Mouse (Mus musculus): Measurements from ENCODE around the gene Spint4. TPM values are rescaled to one million over a fixed set of nuclear protein-coding genes. Genes with fewer than 3 reads are reported as not detected.

Spint4 gene
- not detected for polyA plus RNA-seq (2014; fragmentation: Illumina TruSeq; extraction: RNeasy Lipid Tissue Mini Kit (QIAGEN cat#74804); ENCODE audit: low read depth, low replicate concordance)

DNA sequence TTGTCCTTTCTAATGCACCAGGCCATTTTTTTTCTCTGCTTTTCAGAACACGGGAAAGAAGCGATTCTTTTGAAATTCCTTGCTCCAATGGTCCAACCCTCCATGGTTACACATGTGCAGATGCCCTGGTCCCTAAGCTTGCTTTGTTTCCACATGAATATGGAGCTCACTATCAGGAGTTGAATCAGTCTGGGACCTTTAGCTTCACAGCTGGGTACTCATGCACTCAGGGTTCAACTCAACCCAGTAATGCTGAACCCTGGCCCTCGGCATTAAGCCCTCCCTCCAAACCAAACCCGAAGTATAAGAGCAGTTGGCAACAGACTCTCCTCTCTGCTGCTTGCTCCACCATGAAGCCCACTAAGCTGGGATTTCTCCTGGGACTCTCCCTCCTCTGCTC lies at the start of gene Spint4:
TSS of gene Spint4 (plus strand) at position 301 of the 400 bp plus-strand sequence.

DNA sequence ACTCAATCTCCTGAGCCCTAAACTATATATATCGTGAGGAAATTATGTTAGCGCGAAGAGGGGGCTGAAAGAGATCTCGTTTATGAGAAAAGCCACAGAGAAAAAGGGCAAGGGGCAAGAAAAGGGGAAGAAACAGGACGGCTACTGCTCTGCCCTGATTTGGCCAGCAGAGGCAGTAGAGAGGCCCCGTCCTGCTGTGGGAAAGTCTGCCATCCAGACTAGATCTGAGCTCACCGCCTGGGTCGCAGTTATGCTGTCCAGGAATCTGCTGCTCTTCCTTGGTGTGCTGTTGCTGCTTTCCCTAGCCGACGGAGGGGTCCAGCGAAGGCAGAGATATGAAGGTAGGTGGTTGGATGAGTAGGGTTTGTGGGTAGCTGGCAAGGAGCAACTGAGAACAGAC lies 42.4 kb upstream of the Spint4 start, which contains the start of gene Wfdc10:
TSS of gene Wfdc10 (plus strand) at position 189 of the 400 bp plus-strand sequence.

DNA sequence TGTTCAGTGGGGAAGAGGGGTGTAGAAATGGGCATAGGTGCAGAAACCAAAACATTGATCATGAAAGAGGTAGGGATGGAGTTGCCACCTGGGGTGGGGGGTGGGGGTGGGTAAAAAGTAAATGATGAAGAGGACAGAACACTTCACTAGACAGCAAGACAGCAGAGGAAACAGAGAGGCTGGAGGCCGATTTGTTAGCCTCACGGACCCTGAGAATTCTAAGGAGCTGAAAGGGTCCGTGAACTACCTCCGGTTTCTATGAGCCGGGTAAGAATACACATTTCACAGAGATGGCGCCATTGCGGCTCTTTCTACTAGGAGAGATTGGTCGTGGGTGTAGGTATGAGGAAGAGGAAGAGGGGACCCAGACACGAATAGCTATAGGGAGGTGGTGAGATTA lies 41.8 kb upstream of the Spint4 start, which contains the start of gene Wfdc9:
TSS of gene Wfdc9 (minus strand) at position 101 of the 400 bp plus-strand sequence.

DNA sequence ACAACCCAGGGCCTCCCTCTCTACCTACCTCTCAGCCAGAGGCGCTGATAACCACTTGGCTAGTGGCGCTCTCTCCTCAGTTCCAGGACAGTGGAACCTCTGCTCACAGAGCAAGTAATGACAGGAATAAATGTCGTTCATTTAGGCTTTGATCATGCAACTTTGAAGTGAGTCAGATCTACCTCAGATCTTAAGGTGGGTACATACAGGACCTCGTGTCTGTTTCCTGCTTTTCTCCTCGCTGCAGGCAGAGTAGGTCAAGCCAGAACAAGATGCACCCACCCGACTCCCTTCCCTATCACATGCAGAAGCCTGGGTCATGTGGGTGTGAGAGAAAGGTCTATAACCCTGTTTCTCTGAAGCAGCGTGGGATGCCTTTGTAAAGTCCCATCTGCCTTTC lies 24.3 kb upstream of the Spint4 start, which contains the start of gene Wfdc11:
TSS of gene Wfdc11 (minus strand) at position 101 of the 400 bp plus-strand sequence.

DNA sequence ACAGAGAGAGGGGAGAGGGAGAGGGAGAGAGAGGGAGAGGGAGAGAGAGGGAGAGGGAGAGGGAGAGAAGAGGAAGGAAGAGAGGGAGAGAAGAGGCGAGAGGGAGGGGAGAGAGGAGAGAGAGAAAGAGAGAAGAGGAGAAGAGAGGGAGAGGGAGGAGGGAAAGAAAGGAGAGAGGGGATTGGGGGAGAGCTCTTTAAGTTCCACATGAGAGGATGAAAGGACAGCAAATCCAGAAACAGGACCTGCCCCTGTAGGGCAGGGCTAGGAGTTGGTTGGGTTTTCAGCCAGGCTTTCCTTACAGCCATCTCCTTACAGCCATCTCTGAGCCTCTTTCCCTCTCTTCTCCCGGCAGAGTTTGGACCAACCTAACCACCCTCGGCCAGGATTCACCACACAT lies 13.5 kb upstream of the Spint4 start, which contains the start of gene Wfdc13:
TSS of gene Wfdc13 (plus strand) at position 301 of the 400 bp plus-strand sequence.

DNA sequence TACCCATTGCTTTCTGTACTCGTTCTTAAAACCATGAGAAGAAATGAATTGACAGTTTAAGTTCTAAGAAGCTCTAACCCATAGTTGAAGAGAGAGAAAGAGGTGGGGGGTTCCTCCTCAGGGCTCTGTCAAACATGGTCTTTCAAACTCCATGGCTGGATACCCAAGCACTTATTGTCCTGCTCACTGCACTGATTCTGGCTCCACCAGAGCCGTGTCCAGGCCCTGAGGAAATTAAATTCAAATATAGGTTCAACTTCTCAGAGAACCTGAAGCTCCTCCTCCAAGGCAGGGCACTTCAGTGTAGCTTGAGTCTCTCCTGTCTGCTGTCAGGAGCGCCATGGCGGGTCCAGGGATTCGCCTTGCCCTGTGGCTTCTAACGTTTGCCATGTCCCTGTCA lies 16.7 kb downstream of the Spint4 start, which contains the start of gene Spint5:
TSS of gene Spint5 (plus strand) at position 301 of the 400 bp plus-strand sequence.

DNA sequence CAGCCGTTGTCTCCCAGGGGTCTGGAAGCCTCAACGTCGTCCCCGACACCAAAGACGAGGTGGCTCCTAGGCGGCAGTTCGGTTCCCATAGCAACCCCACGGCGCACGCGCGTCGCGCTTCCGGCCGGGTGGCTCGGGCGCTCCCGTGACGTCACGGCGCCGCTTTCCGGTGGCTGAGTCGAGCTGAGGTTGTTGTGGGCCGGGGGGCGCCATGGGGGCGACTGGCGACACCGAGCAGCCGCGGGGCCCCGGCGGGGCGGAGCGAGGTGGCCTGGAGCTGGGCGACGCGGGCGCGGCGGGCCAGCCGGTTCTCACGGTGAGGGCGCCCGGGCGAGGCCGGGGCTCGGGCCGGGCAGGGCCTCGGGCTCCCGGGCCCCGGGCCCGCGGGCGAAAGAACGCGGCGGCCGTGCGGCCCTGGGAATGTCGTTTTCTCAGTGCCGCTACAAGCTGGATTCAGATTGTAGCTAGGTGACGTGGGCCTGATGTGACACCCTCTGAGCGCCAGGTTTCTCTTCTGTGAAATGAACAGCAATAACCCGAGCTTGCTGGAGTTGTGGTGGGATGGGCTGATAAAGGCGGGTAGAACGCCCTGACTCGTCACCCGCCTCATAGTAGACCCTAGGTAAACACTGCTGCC lies 47.7 kb downstream of the Spint4 start, which contains the start of the genes Wfdc3 and Dnttip1:
TSS of gene Wfdc3 (minus strand) at position 89 of the 637 bp plus-strand sequence.
TSS of gene Dnttip1 (plus strand) at position 141 of the 637 bp plus-strand sequence.

Other genes starting within 250 kb of the Spint4 start
- gene Sys1, start 241.5 kb upstream of the Spint4 start, polyA plus RNA-seq (2014; fragmentation: Illumina TruSeq; extraction: RNeasy Lipid Tissue Mini Kit (QIAGEN cat#74804); ENCODE audit: low read depth, low replicate concordance): 7.6 TPM
- gene Gm20458, start 237.5 kb upstream of the Spint4 start, polyA plus RNA-seq (2014; fragmentation: Illumina TruSeq; extraction: RNeasy Lipid Tissue Mini Kit (QIAGEN cat#74804); ENCODE audit: low read depth, low replicate concordance): not detected
- gene Trp53tg5, start 224.8 kb upstream of the Spint4 start, polyA plus RNA-seq (2014; fragmentation: Illumina TruSeq; extraction: RNeasy Lipid Tissue Mini Kit (QIAGEN cat#74804); ENCODE audit: low read depth, low replicate concordance): not detected
- gene Dbndd2, start 212.4 kb upstream of the Spint4 start, polyA plus RNA-seq (2014; fragmentation: Illumina TruSeq; extraction: RNeasy Lipid Tissue Mini Kit (QIAGEN cat#74804); ENCODE audit: low read depth, low replicate concordance): 3.4 TPM
- gene Pigt, start 201.0 kb upstream of the Spint4 start, polyA plus RNA-seq (2014; fragmentation: Illumina TruSeq; extraction: RNeasy Lipid Tissue Mini Kit (QIAGEN cat#74804); ENCODE audit: low read depth, low replicate concordance): 7.0 TPM
- gene Wfdc2, start 136.1 kb upstream of the Spint4 start, polyA plus RNA-seq (2014; fragmentation: Illumina TruSeq; extraction: RNeasy Lipid Tissue Mini Kit (QIAGEN cat#74804); ENCODE audit: low read depth, low replicate concordance): not detected
- gene Spint3, start 125.0 kb upstream of the Spint4 start, polyA plus RNA-seq (2014; fragmentation: Illumina TruSeq; extraction: RNeasy Lipid Tissue Mini Kit (QIAGEN cat#74804); ENCODE audit: low read depth, low replicate concordance): not detected
- not detected for gene Wfdc6a, start 113.1 kb upstream of the Spint4 start, polyA plus RNA-seq (2014; fragmentation: Illumina TruSeq; extraction: RNeasy Lipid Tissue Mini Kit (QIAGEN cat#74804); ENCODE audit: low read depth, low replicate concordance)
- gene Eppin, start 104.9 kb upstream of the Spint4 start, polyA plus RNA-seq (2014; fragmentation: Illumina TruSeq; extraction: RNeasy Lipid Tissue Mini Kit (QIAGEN cat#74804); ENCODE audit: low read depth, low replicate concordance): not detected
- not detected for gene Wfdc6b, start 85.0 kb upstream of the Spint4 start, polyA plus RNA-seq (2014; fragmentation: Illumina TruSeq; extraction: RNeasy Lipid Tissue Mini Kit (QIAGEN cat#74804); ENCODE audit: low read depth, low replicate concordance)
- gene Wfdc8, start 84.9 kb upstream of the Spint4 start, polyA plus RNA-seq (2014; fragmentation: Illumina TruSeq; extraction: RNeasy Lipid Tissue Mini Kit (QIAGEN cat#74804); ENCODE audit: low read depth, low replicate concordance): not detected
- not detected for gene Wfdc16, start 59.7 kb upstream of the Spint4 start, polyA plus RNA-seq (2014; fragmentation: Illumina TruSeq; extraction: RNeasy Lipid Tissue Mini Kit (QIAGEN cat#74804); ENCODE audit: low read depth, low replicate concordance)
- gene Wfdc10, start 42.5 kb upstream of the Spint4 start, polyA plus RNA-seq (2014; fragmentation: Illumina TruSeq; extraction: RNeasy Lipid Tissue Mini Kit (QIAGEN cat#74804); ENCODE audit: low read depth, low replicate concordance): not detected
- not detected for gene Wfdc9, start 41.9 kb upstream of the Spint4 start, polyA plus RNA-seq (2014; fragmentation: Illumina TruSeq; extraction: RNeasy Lipid Tissue Mini Kit (QIAGEN cat#74804); ENCODE audit: low read depth, low replicate concordance)
- gene Wfdc11, start 24.4 kb upstream of the Spint4 start, polyA plus RNA-seq (2014; fragmentation: Illumina TruSeq; extraction: RNeasy Lipid Tissue Mini Kit (QIAGEN cat#74804); ENCODE audit: low read depth, low replicate concordance): not detected
- gene Wfdc13, start 13.4 kb upstream of the Spint4 start, polyA plus RNA-seq (2014; fragmentation: Illumina TruSeq; extraction: RNeasy Lipid Tissue Mini Kit (QIAGEN cat#74804); ENCODE audit: low read depth, low replicate concordance): not detected
- gene Spint5, start 16.8 kb downstream of the Spint4 start, polyA plus RNA-seq (2014; fragmentation: Illumina TruSeq; extraction: RNeasy Lipid Tissue Mini Kit (QIAGEN cat#74804); ENCODE audit: low read depth, low replicate concordance): not detected
- gene Wfdc3, start 47.4 kb downstream of the Spint4 start, polyA plus RNA-seq (2014; fragmentation: Illumina TruSeq; extraction: RNeasy Lipid Tissue Mini Kit (QIAGEN cat#74804); ENCODE audit: low read depth, low replicate concordance): 0.35 TPM
- gene Dnttip1, start 47.5 kb downstream of the Spint4 start, polyA plus RNA-seq (2014; fragmentation: Illumina TruSeq; extraction: RNeasy Lipid Tissue Mini Kit (QIAGEN cat#74804); ENCODE audit: low read depth, low replicate concordance): 4.6 TPM
- 2.9 TPM for gene Ube2c, start 71.4 kb downstream of the Spint4 start, polyA plus RNA-seq (2014; fragmentation: Illumina TruSeq; extraction: RNeasy Lipid Tissue Mini Kit (QIAGEN cat#74804); ENCODE audit: low read depth, low replicate concordance)
- gene Tnnc2, start 81.5 kb downstream of the Spint4 start, polyA plus RNA-seq (2014; fragmentation: Illumina TruSeq; extraction: RNeasy Lipid Tissue Mini Kit (QIAGEN cat#74804); ENCODE audit: low read depth, low replicate concordance): 8.5 TPM
- gene Snx21, start 87.3 kb downstream of the Spint4 start, polyA plus RNA-seq (2014; fragmentation: Illumina TruSeq; extraction: RNeasy Lipid Tissue Mini Kit (QIAGEN cat#74804); ENCODE audit: low read depth, low replicate concordance): 3.9 TPM
- gene Acot8, start 106.4 kb downstream of the Spint4 start, polyA plus RNA-seq (2014; fragmentation: Illumina TruSeq; extraction: RNeasy Lipid Tissue Mini Kit (QIAGEN cat#74804); ENCODE audit: low read depth, low replicate concordance): not detected
- 1.8 TPM for gene Zswim3, start 106.6 kb downstream of the Spint4 start, polyA plus RNA-seq (2014; fragmentation: Illumina TruSeq; extraction: RNeasy Lipid Tissue Mini Kit (QIAGEN cat#74804); ENCODE audit: low read depth, low replicate concordance)
- gene Zswim1, start 124.2 kb downstream of the Spint4 start, polyA plus RNA-seq (2014; fragmentation: Illumina TruSeq; extraction: RNeasy Lipid Tissue Mini Kit (QIAGEN cat#74804); ENCODE audit: low read depth, low replicate concordance): 4.4 TPM
- not detected for gene Spata25, start 130.0 kb downstream of the Spint4 start, polyA plus RNA-seq (2014; fragmentation: Illumina TruSeq; extraction: RNeasy Lipid Tissue Mini Kit (QIAGEN cat#74804); ENCODE audit: low read depth, low replicate concordance)
- 30.7 TPM for gene Ctsa, start 134.4 kb downstream of the Spint4 start, polyA plus RNA-seq (2014; fragmentation: Illumina TruSeq; extraction: RNeasy Lipid Tissue Mini Kit (QIAGEN cat#74804); ENCODE audit: low read depth, low replicate concordance)
- not detected for gene Neurl2, start 135.0 kb downstream of the Spint4 start, polyA plus RNA-seq (2014; fragmentation: Illumina TruSeq; extraction: RNeasy Lipid Tissue Mini Kit (QIAGEN cat#74804); ENCODE audit: low read depth, low replicate concordance)
- gene Pltp, start 159.2 kb downstream of the Spint4 start, polyA plus RNA-seq (2014; fragmentation: Illumina TruSeq; extraction: RNeasy Lipid Tissue Mini Kit (QIAGEN cat#74804); ENCODE audit: low read depth, low replicate concordance): 0.87 TPM
- 4.0 TPM for gene Pcif1, start 180.8 kb downstream of the Spint4 start, polyA plus RNA-seq (2014; fragmentation: Illumina TruSeq; extraction: RNeasy Lipid Tissue Mini Kit (QIAGEN cat#74804); ENCODE audit: low read depth, low replicate concordance)
- 0.17 TPM for gene Zfp335, start 213.3 kb downstream of the Spint4 start, polyA plus RNA-seq (2014; fragmentation: Illumina TruSeq; extraction: RNeasy Lipid Tissue Mini Kit (QIAGEN cat#74804); ENCODE audit: low read depth, low replicate concordance)
- gene Mmp9, start 242.3 kb downstream of the Spint4 start, polyA plus RNA-seq (2014; fragmentation: Illumina TruSeq; extraction: RNeasy Lipid Tissue Mini Kit (QIAGEN cat#74804); ENCODE audit: low read depth, low replicate concordance): not detected

All from adrenal gland, adult 10 weeks (tissue).